Mouse (Mus musculus): ENCODE data around the gene Tril.

GRCm38 (mm10) chr6:53857822-53858221, 37.2 kb upstream of the Tril start:
- TF ChIP-seq POLR2A (IDR thresholded peaks at IDR 0.05; ENCODE audit: borderline replicate concordance, low read depth, low read length), result no peak
- no peak for TF ChIP-seq CTCF (IDR thresholded peaks at IDR 0.05; ENCODE audit: low read depth, low read length)
